Mouse (Mus musculus) midbrain, embryonic 10.5 days (tissue): ENCODE measurements around the gene Prrg4. TPM values are rescaled to one million over a fixed set of nuclear protein-coding genes. Genes with fewer than 3 reads are reported as not detected.
"Not testable (repeated sequence)": the region's sequence is repeated elsewhere in the genome, so short reads cannot be mapped to it uniquely, and the experiment has no call there.

Source experiments
- DNase-seq: peaks from one replicate; pipeline ENCODE4 v3.0.0-alpha.2; 2017; ENCODE audit warnings: low spot score
- H3K27ac ChIP-seq: fragments of 300-500 bp; sonication (generic); replicated peaks from 2 replicates; pipeline ENCODE4 v1.5.1; 2016; ENCODE audit warnings: mild to moderate bottlenecking
- H3K27me3 ChIP-seq: fragments of 300-500 bp; sonication (generic); 2 replicates; pipeline ENCODE4 v1.6.1; 2016; ENCODE audit warnings: low read depth, mild to moderate bottlenecking; ENCODE audit not compliant: poor library complexity, severe bottlenecking
- H3K36me3 ChIP-seq: fragments of 300-500 bp; sonication (generic); 2 replicates; pipeline ENCODE4 v1.6.1; 2016; ENCODE audit warnings: mild to moderate bottlenecking, moderate library complexity
- H3K4me1 ChIP-seq: fragments of 300-500 bp; sonication (generic); 2 replicates; pipeline ENCODE4 v1.6.1; 2016
- H3K4me3 ChIP-seq: fragments of 300-500 bp; sonication (generic); 2 replicates; pipeline ENCODE4 v1.5.1; 2016; ENCODE audit warnings: mild to moderate bottlenecking, moderate library complexity
- H3K9me3 ChIP-seq: fragments of 300-500 bp; sonication (generic); replicated peaks from 2 replicates; pipeline ENCODE4 v1.6.1; 2016; ENCODE audit warnings: mild to moderate bottlenecking
- WGBS: fragments of 180-500 bp; shearing (Covaris S2); methylation state at CpG from one replicate; pipeline ENCODE4 v1.1.7; 2016; 5-methylcytosine and 5-hydroxymethylcytosine counted together
- polyA plus RNA-seq: library from polyadenylated mRNA; unstranded; fragments of >200 nt; fragmentation: Nextera tagmentation; extraction: Ambion mirVana; gene quantifications from 2 replicates; pipeline ENCODE4 v1.2.1, GENCODE M21; 2016

Gene Prrg4
- polyA plus RNA-seq, 1 experiment from 2014 or later: 0.35 TPM

GRCm38 (mm10) chr2:104818763-104819162 is 30.9 kb downstream of the Prrg4 start:
- H3K27ac ChIP-seq, H3K27me3 ChIP-seq, H3K36me3 ChIP-seq, H3K4me3 ChIP-seq, DNase-seq, H3K9me3 ChIP-seq: not testable (repeated sequence)
- WGBS: 92% methylated on average over 3 of the region's 3 CpGs
- peaks cover 38% of the 10 kb centered on the region for H3K4me1 ChIP-seq

GRCm38 (mm10) chr2:104817555-104818330 is 31.9 kb downstream of the Prrg4 start:
- Histone ChIP-seq H3K4me1 (peaks cover 47% of the 10 kb centered on the region), H3K36me3 (no peaks in the 10 kb centered on the region), H3K27me3 (no peaks in the 10 kb centered on the region), H3K27ac (peak overlapping the region; percentile 100), H3K9me3 (no peaks in the 10 kb centered on the region), H3K4me3 (peak overlapping the region; percentile 98)
- no peak for DNase-seq
- WGBS: 3% methylated on average over 15 of the region's 15 CpGs

GRCm38 (mm10) chr2:104816866-104817439 is 32.7 kb downstream of the Prrg4 start:
- DNase-seq: peak; percentile 94
- WGBS: under 1% methylated on average over 46 of the region's 51 CpGs
- H3K36me3 ChIP-seq: no peaks in the 10 kb centered on the region
- H3K9me3 ChIP-seq: no peaks in the 10 kb centered on the region
- no peaks in the 10 kb centered on the region for H3K27me3 ChIP-seq
- peaks cover 47% of the 10 kb centered on the region for H3K4me1 ChIP-seq
- peak overlapping the region; percentile 98 for H3K4me3 ChIP-seq
- H3K27ac ChIP-seq: peak overlapping the region; percentile 100

GRCm38 (mm10) chr2:104816371-104816827 is 33.3 kb downstream of the Prrg4 start, which contains the start of gene Qser1:
Gene Qser1, minus strand, starts transcription at chr2:104816760.
- Histone ChIP-seq H3K4me3 (peak within 1 kb of the TSS; percentile 98), H3K4me1 (peaks cover 47% of the 10 kb centered on the region), H3K27me3 (no peaks in the 10 kb centered on the region), H3K27ac (peak within 1 kb of the TSS; percentile 100), H3K9me3 (no peaks in the 10 kb centered on the region), H3K36me3 (no peaks in the 10 kb centered on the region)
- DNase-seq: no peak
- under 1% methylated on average over 36 of the region's 50 CpGs for WGBS

- Histone ChIP-seq H3K4me1 (peaks cover 47% of the 10 kb centered on the region), H3K27me3 (no peaks in the 10 kb centered on the region), H3K27ac (peak overlapping the region; percentile 100), H3K9me3 (no peaks in the 10 kb centered on the region), H3K4me3 (peak overlapping the region; percentile 98), H3K36me3 (no peaks in the 10 kb centered on the region)
- DNase-seq: peak; percentile 64
- under 1% methylated on average over 33 of the region's 33 CpGs for WGBS
Observed at GRCm38 (mm10) chr2:104815561-104816370, 33.9 kb downstream of the Prrg4 start.

- peak overlapping the region; percentile 98 for H3K4me3 ChIP-seq
- H3K4me1 ChIP-seq: peaks cover 47% of the 10 kb centered on the region
- H3K27me3 ChIP-seq: no peaks in the 10 kb centered on the region
- no peaks in the 10 kb centered on the region for H3K9me3 ChIP-seq
- 74% methylated on average over 5 of the region's 5 CpGs for WGBS
- H3K27ac ChIP-seq: peak overlapping the region; percentile 100
- no peak for DNase-seq
- peaks cover 14% of the 10 kb centered on the region for H3K36me3 ChIP-seq
Observed at GRCm38 (mm10) chr2:104814181-104814951, 35.3 kb downstream of the Prrg4 start.

GRCm38 (mm10) chr2:104805435-104805834 is 44.2 kb downstream of the Prrg4 start:
- Histone ChIP-seq H3K36me3 (peaks cover 52% of the 10 kb centered on the region), H3K9me3 (no peaks in the 10 kb centered on the region; the same call in 1 of the 2 replicates), H3K4me1 (no peaks in the 10 kb centered on the region), H3K27me3 (no peaks in the 10 kb centered on the region), H3K27ac (no peak overlapping the region), H3K4me3 (no peak overlapping the region)
- 94% methylated on average over 1 of the region's 1 CpGs for WGBS
- DNase-seq: no peak

Other genes with a start within 250 kb of the Prrg4 start
- 58.3 and 58.7 TPM in 2 replicates for gene Tcp11l1, start 137.7 kb downstream of the Prrg4 start, polyA plus RNA-seq
- not detected in 2 replicates for gene Pin1rt1, start 133.5 kb downstream of the Prrg4 start, polyA plus RNA-seq
- 3.5 TPM in 2 replicates for gene Depdc7, start 107.0 kb downstream of the Prrg4 start, polyA plus RNA-seq
- gene Qser1, start 33.1 kb downstream of the Prrg4 start, polyA plus RNA-seq: 9.2 and 9.3 TPM in 2 replicates
- 4.4 and 5.2 TPM in 2 replicates for gene Ccdc73, start 17.9 kb upstream of the Prrg4 start, polyA plus RNA-seq
- gene Eif3m, start 167.2 kb upstream of the Prrg4 start, polyA plus RNA-seq: 285 and 314 TPM in 2 replicates
- not detected in 2 replicates for gene Gm11060, start 242.1 kb upstream of the Prrg4 start, polyA plus RNA-seq